Mouse (Mus musculus) embryonic fibroblast, embryonic 13.5 days (primary cell): ENCODE data around the gene Lin7b. TPM values are rescaled to one million over a fixed set of nuclear protein-coding genes. Genes with fewer than 3 reads are reported as not detected.
"Not testable (repeated sequence)": the region's sequence is repeated elsewhere in the genome, so short reads cannot be mapped to it uniquely, and the experiment has no call there.

ENCODE experiments used
- H3K27ac ChIP-seq: 2 replicates; pipeline ENCODE4 v1.5.1; 2012; ENCODE audit warnings: low read length, control low read depth, inconsistent platforms; ENCODE audit not compliant: insufficient read depth
- H3K4me1 ChIP-seq: 2 replicates; pipeline ENCODE4 v1.6.1; 2011; ENCODE audit warnings: low read length; ENCODE audit not compliant: control insufficient read depth, insufficient read depth
- H3K4me3 ChIP-seq: 2 replicates; pipeline ENCODE4 v1.5.1; 2011; ENCODE audit warnings: mild to moderate bottlenecking, control low read depth, low read length; ENCODE audit not compliant: insufficient read depth
- CTCF ChIP-seq: IDR thresholded peaks from 2 replicates; pipeline ENCODE4 v1.5.1; 2011; ENCODE audit warnings: mild to moderate bottlenecking, control low read depth, low read length, moderate library complexity, borderline replicate concordance; ENCODE audit not compliant: insufficient read depth
- POLR2A ChIP-seq: IDR thresholded peaks from 2 replicates; pipeline ENCODE4 v1.6.1; 2011; ENCODE audit warnings: low read depth, mild to moderate bottlenecking, control low read depth, low read length, moderate library complexity
- polyA plus RNA-seq: library from polyadenylated mRNA; stranded (reverse); fragments of >200 nt; gene quantifications from 2 replicates; pipeline ENCODE4 v1.2.4, GENCODE M21; 2011; ENCODE audit warnings: low read depth; ENCODE audit not compliant: missing spikeins, insufficient read length

Lin7b gene
- polyA plus RNA-seq, 1 experiment: 2.3 TPM

DNA sequence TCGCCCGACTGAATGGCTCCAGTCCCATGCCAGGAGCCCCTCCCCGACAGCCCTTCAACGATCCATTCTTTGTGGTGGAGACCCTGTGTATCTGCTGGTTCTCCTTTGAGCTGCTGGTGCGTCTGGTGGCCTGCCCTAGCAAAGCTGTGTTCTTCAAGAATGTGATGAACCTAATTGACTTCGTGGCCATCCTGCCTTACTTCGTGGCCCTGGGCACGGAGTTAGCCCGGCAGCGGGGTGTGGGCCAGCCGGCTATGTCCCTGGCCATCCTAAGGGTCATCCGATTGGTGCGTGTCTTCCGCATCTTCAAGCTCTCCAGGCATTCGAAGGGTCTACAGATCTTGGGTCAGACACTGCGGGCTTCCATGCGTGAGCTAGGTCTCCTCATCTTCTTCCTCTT is 38.6 kb upstream of the Lin7b start:
- H3K4me1 ChIP-seq: no peaks in the 10 kb centered on the region
- no peak overlapping the region for H3K4me3 ChIP-seq
- H3K27ac ChIP-seq: no peak overlapping the region
- TF ChIP-seq CTCF (no peak), POLR2A (no peak)

DNA sequence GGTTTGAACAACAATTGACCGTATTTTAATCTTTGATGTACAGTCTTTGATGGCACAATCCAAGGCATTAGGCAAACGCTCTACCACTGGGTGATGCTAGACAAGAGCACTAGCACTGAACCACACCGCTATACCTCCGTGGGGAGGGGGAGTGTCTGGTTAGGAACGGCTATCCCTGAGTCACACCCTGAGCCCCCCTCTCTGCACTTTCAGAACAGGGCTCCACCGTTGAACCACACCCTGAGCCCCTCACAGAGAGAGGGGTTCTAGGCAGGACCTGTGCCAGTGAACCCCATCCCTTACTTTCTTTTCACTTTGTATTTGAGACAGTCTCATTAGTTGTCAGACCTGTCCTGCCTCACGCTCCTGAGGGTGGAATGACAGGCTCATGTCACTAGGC is 38.0 kb upstream of the Lin7b start:
- TF ChIP-seq CTCF (no peak), POLR2A (no peak)
- H3K4me1 ChIP-seq: no peaks in the 10 kb centered on the region
- H3K27ac ChIP-seq: no peak overlapping the region
- H3K4me3 ChIP-seq: no peak overlapping the region

- Histone ChIP-seq H3K4me3 (no peak overlapping the region), H3K4me1 (no peaks in the 10 kb centered on the region), H3K27ac (no peak overlapping the region)
- TF ChIP-seq POLR2A: no peak
- no peak for TF ChIP-seq CTCF
These were observed 37.5 kb upstream of the Lin7b start for GRCm38 (mm10) chr7:45407836-45408235.

- TF ChIP-seq CTCF (no peak), POLR2A (no peak)
- Histone ChIP-seq H3K27ac (no peak overlapping the region), H3K4me1 (no peaks in the 10 kb centered on the region), H3K4me3 (peak overlapping the region; percentile 38)
These were observed 36.1 kb upstream of the Lin7b start for GRCm38 (mm10) chr7:45406157-45407156.

DNA sequence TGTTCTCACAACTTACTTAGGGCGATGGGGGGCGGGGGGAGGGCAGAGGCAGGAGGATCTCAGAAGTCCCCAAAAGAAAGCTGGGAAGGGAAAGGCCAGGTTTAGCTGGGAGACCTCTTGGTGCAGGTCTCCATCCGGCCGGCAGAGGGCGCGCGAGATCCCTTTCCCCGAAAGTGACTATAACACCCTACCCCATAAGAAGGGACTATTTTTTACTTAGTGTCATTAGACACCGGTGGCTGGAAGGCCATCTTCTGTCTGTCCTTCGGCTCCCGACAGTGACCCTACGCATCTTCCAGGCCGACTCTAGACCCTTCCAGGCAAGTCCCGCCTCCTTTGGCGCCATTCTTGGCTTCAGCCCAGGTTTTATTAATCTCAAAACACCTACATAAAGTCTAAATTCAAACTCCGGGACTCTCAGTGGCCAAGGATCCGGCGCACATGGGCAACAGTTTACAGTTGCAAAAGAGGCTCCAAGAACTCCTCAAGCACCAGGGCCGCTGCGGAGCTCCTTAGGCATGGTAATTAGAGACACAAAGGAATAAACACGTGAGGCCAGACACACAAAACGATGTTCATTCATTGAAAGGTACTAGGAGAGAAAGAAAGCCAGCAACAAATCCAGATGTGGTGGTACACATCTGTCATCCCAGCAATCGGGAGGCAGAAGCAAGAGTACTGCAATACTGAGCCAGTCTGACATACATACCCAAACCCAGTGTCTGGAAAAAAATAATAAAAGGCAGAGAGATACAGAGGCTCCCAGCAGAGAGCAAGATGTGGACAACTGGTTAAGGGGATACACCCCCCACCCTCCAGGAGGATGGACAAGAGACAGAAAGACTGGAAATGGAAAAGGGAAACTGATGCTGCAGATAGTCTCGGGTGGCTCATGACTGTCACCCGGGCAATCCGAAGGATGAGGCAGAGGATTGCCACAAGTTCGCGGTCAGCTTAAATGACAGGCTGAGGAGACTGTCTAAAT is 35.0 kb upstream of the Lin7b start, which contains the start of gene Kcna7:
Gene Kcna7 (plus strand): TSS at position 563 of the 985 bp plus-strand sequence.
- no peaks in the 10 kb centered on the region for H3K4me1 ChIP-seq
- no peak for TF ChIP-seq POLR2A
- peak; percentile 76 for TF ChIP-seq CTCF
- no peak within 1 kb of the TSS for H3K27ac ChIP-seq
- H3K4me3 ChIP-seq: 0 out of 2 replicates have a peak within 1 kb of the TSS, but pooled peaks have one; percentile 11

- Histone ChIP-seq H3K4me3 (no peak overlapping the region), H3K4me1 (no peaks in the 10 kb centered on the region), H3K27ac (no peak overlapping the region)
- TF ChIP-seq POLR2A: no peak
- no peak for TF ChIP-seq CTCF
These were observed 33.3 kb upstream of the Lin7b start for GRCm38 (mm10) chr7:45403532-45404261.

DNA sequence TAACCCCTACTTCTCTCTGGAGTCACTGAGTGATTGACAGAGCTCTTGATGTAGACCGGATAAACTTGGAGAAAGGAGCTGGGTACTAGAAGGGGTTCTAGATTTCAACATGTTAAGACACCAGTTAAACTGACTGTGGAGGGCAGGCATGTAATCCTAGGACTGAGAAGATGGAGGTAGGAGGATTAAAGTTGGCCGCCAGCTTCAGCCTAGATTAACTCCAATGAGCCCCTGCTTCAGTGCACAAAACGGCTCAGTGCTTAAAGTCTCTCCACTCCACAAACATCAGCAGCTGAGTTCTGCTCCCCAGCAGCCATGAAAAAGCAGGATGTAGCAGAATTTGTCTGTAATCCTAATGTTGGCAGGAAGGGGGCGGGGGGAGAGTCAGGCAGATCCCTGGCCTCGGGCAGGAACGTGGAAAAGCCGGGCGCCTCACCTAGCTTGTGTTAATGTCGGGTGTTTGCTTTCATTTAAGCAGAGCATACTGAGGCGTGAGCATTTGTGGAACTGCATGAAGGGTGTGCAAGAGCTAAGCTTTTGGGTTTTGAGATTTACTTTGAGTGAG is 31.2 kb upstream of the Lin7b start:
- Histone ChIP-seq H3K27ac (no peak overlapping the region), H3K4me1 (no peaks in the 10 kb centered on the region), H3K4me3 (no peak overlapping the region)
- TF ChIP-seq CTCF (no peak), POLR2A (no peak)

DNA sequence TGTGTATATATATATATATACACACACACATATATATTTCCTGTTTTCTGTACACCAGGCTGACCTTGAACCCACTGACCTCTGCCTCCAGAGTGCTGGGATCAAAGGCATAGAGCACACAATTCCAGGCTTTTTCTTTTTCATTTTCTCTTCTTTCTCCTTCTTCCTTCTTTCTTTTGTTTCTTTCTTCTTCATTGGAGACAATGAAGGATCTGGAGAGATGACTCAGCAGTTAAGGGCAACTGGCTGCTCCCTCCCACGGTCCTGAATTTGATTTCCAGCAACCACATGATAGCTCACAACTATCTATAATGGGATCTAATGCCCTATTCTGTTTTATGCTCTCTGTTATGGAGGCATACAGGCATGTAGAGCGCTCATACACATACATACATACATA is 26.4 kb upstream of the Lin7b start:
- Histone ChIP-seq H3K4me1 (no peaks in the 10 kb centered on the region), H3K27ac (peak overlapping the region; percentile 63; the same call in 1 of the 2 replicates), H3K4me3 (no peak overlapping the region)
- TF ChIP-seq POLR2A (no peak), CTCF (no peak)

GRCm38 (mm10) chr7:45396337-45396775 is 26.0 kb upstream of the Lin7b start:
- H3K4me1 ChIP-seq: not testable (repeated sequence)
- Histone ChIP-seq H3K27ac (peak overlapping the region; percentile 63; the same call in 1 of the 2 replicates), H3K4me3 (peak overlapping the region; percentile 45)
